Mouse (Mus musculus) erythroblast, embryonic 14.5 days (primary cell): ENCODE data around the gene Usmg5. TPM values are rescaled to one million over a fixed set of nuclear protein-coding genes. Genes with fewer than 3 reads are reported as not detected.
A peak's percentile ranks its signal among the peaks of the same experiment; 100 is the strongest.
"Not testable (repeated sequence)": the region's sequence is repeated elsewhere in the genome, so short reads cannot be mapped to it uniquely, and the experiment has no call there.

Experiments used
- H3K27me3 ChIP-seq: 2 replicates; pipeline ENCODE4 v1.6.1; 2012; ENCODE audit warnings: inconsistent platforms; ENCODE audit not compliant: control insufficient read depth
- H3K36me3 ChIP-seq: 2 replicates; pipeline ENCODE4 v1.6.1; 2012; ENCODE audit warnings: mild to moderate bottlenecking, inconsistent platforms; ENCODE audit not compliant: control insufficient read depth
- H3K4me1 ChIP-seq: 2 replicates; pipeline ENCODE4 v1.6.1; 2012; ENCODE audit warnings: inconsistent platforms; ENCODE audit not compliant: control insufficient read depth
- H3K4me3 ChIP-seq: replicated peaks from 2 replicates; pipeline ENCODE3; 2012; ENCODE audit warnings: moderate library complexity, mild to moderate bottlenecking, inconsistent platforms
- H3K9me3 ChIP-seq: 2 replicates; pipeline ENCODE4 v1.6.1; 2012; ENCODE audit warnings: low read length, inconsistent platforms, mixed read lengths; ENCODE audit not compliant: control insufficient read depth
- GATA1 ChIP-seq: IDR thresholded peaks from 2 replicates; pipeline ENCODE4 v1.6.1; 2012; ENCODE audit warnings: low read length, inconsistent platforms, mixed read lengths
- TAL1 ChIP-seq: IDR thresholded peaks from 3 replicates; pipeline ENCODE4 v1.6.1; 2012; ENCODE audit warnings: low read length, inconsistent platforms, mixed read lengths
- polyA plus RNA-seq: library from polyadenylated mRNA; stranded (reverse); fragments of >175 nt; gene quantifications from 2 replicates; pipeline ENCODE4 v1.2.3, GENCODE M21; 2012

Usmg5 gene
- 2.3 and 2.6 TPM in 2 replicates for polyA plus RNA-seq

- TF ChIP-seq TAL1 (no peak), GATA1 (no peak)
- no peaks in the 10 kb centered on the region for H3K27me3 ChIP-seq
- peaks cover 31% of the 10 kb centered on the region for H3K4me1 ChIP-seq
- no peaks in the 10 kb centered on the region for H3K9me3 ChIP-seq
- H3K4me3 ChIP-seq: peak within 1 kb of the TSS; percentile 74
- H3K36me3 ChIP-seq: peaks cover 57% of the 10 kb centered on the region
Measured at GRCm38 (mm10) chr19:47090550-47091156, at the start of gene Usmg5, which contains the start of gene Pdcd11. Gene Usmg5, minus strand, starts transcription at chr19:47090647. Gene Pdcd11, plus strand, starts transcription at chr19:47090768.

- H3K4me3 ChIP-seq: not testable (repeated sequence)
Measured at GRCm38 (mm10) chr19:47139611-47140010, 49.2 kb upstream of the Usmg5 start.

GRCm38 (mm10) chr19:47137771-47138421 lies 47.4 kb upstream of the Usmg5 start, which contains the start of gene Calhm2:
Gene Calhm2, minus strand, starts transcription at chr19:47138294.
- Histone ChIP-seq H3K4me1 (peaks cover 11% of the 10 kb centered on the region), H3K9me3 (no peaks in the 10 kb centered on the region), H3K27me3 (peaks cover 27% of the 10 kb centered on the region), H3K4me3 (peak within 1 kb of the TSS; percentile 12), H3K36me3 (peaks cover 2% of the 10 kb centered on the region)
- TF ChIP-seq GATA1 (no peak), TAL1 (no peak)

More at GRCm38 (mm10) chr19:47139611-47140010, 49.2 kb upstream of the Usmg5 start:
- not testable (repeated sequence) for H3K36me3 ChIP-seq, H3K9me3 ChIP-seq
- Histone ChIP-seq H3K27me3 (peaks cover 27% of the 10 kb centered on the region), H3K4me1 (peaks cover 11% of the 10 kb centered on the region)

- H3K4me1 ChIP-seq: peaks cover 11% of the 10 kb centered on the region
- no peaks in the 10 kb centered on the region for H3K9me3 ChIP-seq
- H3K27me3 ChIP-seq: peaks cover 27% of the 10 kb centered on the region
- no peak for TF ChIP-seq TAL1
- no peak for TF ChIP-seq GATA1
- H3K36me3 ChIP-seq: peaks cover 9% of the 10 kb centered on the region
- no peak overlapping the region for H3K4me3 ChIP-seq
Measured at GRCm38 (mm10) chr19:47137051-47137581, 46.7 kb upstream of the Usmg5 start.

- Histone ChIP-seq H3K9me3 (no peaks in the 10 kb centered on the region), H3K27me3 (peaks cover 27% of the 10 kb centered on the region), H3K36me3 (peaks cover 17% of the 10 kb centered on the region), H3K4me3 (no peak overlapping the region), H3K4me1 (peaks cover 11% of the 10 kb centered on the region)
- TF ChIP-seq GATA1 (no peak), TAL1 (no peak)
Measured at GRCm38 (mm10) chr19:47136170-47136569, 45.7 kb upstream of the Usmg5 start.

GRCm38 (mm10) chr19:47135568-47135967 lies 45.1 kb upstream of the Usmg5 start:
- peaks cover 23% of the 10 kb centered on the region for H3K36me3 ChIP-seq
- peaks cover 27% of the 10 kb centered on the region for H3K27me3 ChIP-seq
- H3K4me3 ChIP-seq: no peak overlapping the region
- peaks cover 11% of the 10 kb centered on the region for H3K4me1 ChIP-seq
- no peaks in the 10 kb centered on the region for H3K9me3 ChIP-seq
- TF ChIP-seq TAL1 (no peak), GATA1 (no peak)

- no peak overlapping the region for H3K4me3 ChIP-seq
- H3K36me3 ChIP-seq: peaks cover 47% of the 10 kb centered on the region
- no peak for TF ChIP-seq GATA1
- no peak for TF ChIP-seq TAL1
- H3K27me3 ChIP-seq: peaks cover 12% of the 10 kb centered on the region
- H3K4me1 ChIP-seq: peaks cover 11% of the 10 kb centered on the region
- H3K9me3 ChIP-seq: no peaks in the 10 kb centered on the region
Measured at GRCm38 (mm10) chr19:47133161-47133560, 42.7 kb upstream of the Usmg5 start.

- Histone ChIP-seq H3K4me1 (no peaks in the 10 kb centered on the region; the same call in 1 of the 2 replicates), H3K4me3 (no peak overlapping the region), H3K9me3 (no peaks in the 10 kb centered on the region), H3K27me3 (no peaks in the 10 kb centered on the region), H3K36me3 (peaks cover 72% of the 10 kb centered on the region)
- TF ChIP-seq TAL1 (no peak), GATA1 (no peak)
Measured at GRCm38 (mm10) chr19:47130551-47131125, 40.2 kb upstream of the Usmg5 start.

GRCm38 (mm10) chr19:47128835-47129234 lies 38.4 kb upstream of the Usmg5 start:
- H3K9me3 ChIP-seq: no peaks in the 10 kb centered on the region
- no peaks in the 10 kb centered on the region for H3K27me3 ChIP-seq
- peaks cover 89% of the 10 kb centered on the region for H3K36me3 ChIP-seq
- no peak overlapping the region for H3K4me3 ChIP-seq
- TF ChIP-seq GATA1 (no peak), TAL1 (no peak)
- no peaks in the 10 kb centered on the region; the same call in 1 of the 2 replicates for H3K4me1 ChIP-seq
